Mouse (Mus musculus) intestine, embryonic 14.5 days (tissue): ENCODE measurements at regions not wholly inside any gene's neighbourhood (a gene's known extent, or its start where the extent isn't known, plus 50 kb on each side); places are given as distances from the start of the nearest gene placed in this dataset.

Experiments
- ATAC-seq: fragments of 200-750 bp; cut with Nextera tagmentation; replicated peaks from 2 replicates; pipeline ENCODE4 v1.8.0; 2017; ENCODE audit warnings: low read depth, moderate number of reproducible peaks, moderate TSS enrichment, moderate library complexity; ENCODE audit not compliant: low FRiP score, low TSS enrichment
- DNase-seq: peaks from one replicate; pipeline ENCODE4 v3.0.0-alpha.2; 2018; ENCODE audit warnings: low spot score
- H3K27ac ChIP-seq: fragments of 300-500 bp; sonication (generic); 2 replicates; pipeline ENCODE4 v1.5.1; 2014; ENCODE audit warnings: low read depth, mild to moderate bottlenecking, control low read depth
- H3K27me3 ChIP-seq: fragments of 300-500 bp; sonication (generic); replicated peaks from 2 replicates; pipeline ENCODE4 v1.6.1; 2014; ENCODE audit warnings: low read length, control low read depth; ENCODE audit not compliant: control insufficient read depth, insufficient read depth
- H3K36me3 ChIP-seq: fragments of 300-500 bp; sonication (generic); 2 replicates; pipeline ENCODE4 v1.6.1; 2014; ENCODE audit warnings: low read length, control low read depth; ENCODE audit not compliant: control insufficient read depth, insufficient read depth
- H3K4me1 ChIP-seq: fragments of 300-500 bp; sonication (generic); replicated peaks from 2 replicates; pipeline ENCODE4 v1.6.1; 2014; ENCODE audit warnings: low read length, control low read depth, mixed read lengths; ENCODE audit not compliant: control insufficient read depth, insufficient read depth
- H3K4me2 ChIP-seq: fragments of 300-500 bp; sonication (generic); 2 replicates; pipeline ENCODE4 v1.6.1; 2014; ENCODE audit warnings: low read length
- H3K4me3 ChIP-seq: fragments of 300-500 bp; sonication (generic); 2 replicates; pipeline ENCODE4 v1.5.1; 2014; ENCODE audit warnings: low read depth, low read length, control low read depth, mixed read lengths
- H3K9ac ChIP-seq: fragments of 300-500 bp; sonication (generic); 2 replicates; pipeline ENCODE4 v1.6.1; 2014; ENCODE audit warnings: mild to moderate bottlenecking, low read length
- H3K9me3 ChIP-seq: fragments of 300-500 bp; sonication (generic); 2 replicates; pipeline ENCODE4 v1.6.1; 2016; ENCODE audit warnings: low read length, control low read depth; ENCODE audit not compliant: control insufficient read depth
- WGBS: fragments of 180-500 bp; shearing (Covaris S2); extraction: QIAGEN DNeasy Blood & Tissue Kit; methylation state at CpG from one replicate; pipeline ENCODE4 v1.1.7; 2014; 5-methylcytosine and 5-hydroxymethylcytosine counted together

- peaks cover 16% of the 10 kb centered on the region for H3K4me1 ChIP-seq
- peak overlapping the region; percentile 78 for H3K27ac ChIP-seq
- H3K36me3 ChIP-seq = no peaks in the 10 kb centered on the region
- H3K27me3 ChIP-seq = no peaks in the 10 kb centered on the region
- no peak overlapping the region for H3K4me2 ChIP-seq
- ATAC-seq (peak; percentile 86), DNase-seq (peak; percentile 71)
- H3K9ac ChIP-seq = no peak overlapping the region
- WGBS = 34% methylated on average over 8 of the region's 8 CpGs
- H3K4me3 ChIP-seq = no peak overlapping the region
- H3K9me3 ChIP-seq = no peaks in the 10 kb centered on the region
Measured at GRCm38 (mm10) chr7:72505732-72506460, 199.5 kb upstream of the Mctp2 start.

GRCm38 (mm10) chr7:72507946-72508345 lies 201.5 kb upstream of the Mctp2 start:
- Histone ChIP-seq H3K27me3 (no peaks in the 10 kb centered on the region), H3K4me3 (no peak overlapping the region), H3K27ac (0 out of 2 replicates have a peak overlapping the region, but pooled peaks have one; percentile 5), H3K9me3 (no peaks in the 10 kb centered on the region), H3K36me3 (no peaks in the 10 kb centered on the region), H3K4me1 (peaks cover 16% of the 10 kb centered on the region), H3K4me2 (no peak overlapping the region), H3K9ac (no peak overlapping the region)
- DNase-seq = no peak
- WGBS = 42% methylated on average over 5 of the region's 5 CpGs
- ATAC-seq = no peak

GRCm38 (mm10) chr7:72510116-72510515 lies 203.7 kb upstream of the Mctp2 start:
- Histone ChIP-seq H3K4me3 (no peak overlapping the region), H3K4me2 (no peak overlapping the region), H3K36me3 (no peaks in the 10 kb centered on the region), H3K9me3 (no peaks in the 10 kb centered on the region), H3K4me1 (peaks cover 16% of the 10 kb centered on the region), H3K27ac (no peak overlapping the region), H3K9ac (no peak overlapping the region), H3K27me3 (no peaks in the 10 kb centered on the region)
- no peak for DNase-seq
- WGBS = 54% methylated on average over 4 of the region's 4 CpGs
- no peak for ATAC-seq

- H3K27me3 ChIP-seq = no peaks in the 10 kb centered on the region
- ATAC-seq = no peak
- no peak overlapping the region for H3K4me3 ChIP-seq
- no peaks in the 10 kb centered on the region for H3K4me1 ChIP-seq
- H3K9me3 ChIP-seq = no peaks in the 10 kb centered on the region
- H3K27ac ChIP-seq = no peak overlapping the region
- 71% methylated on average over 4 of the region's 4 CpGs for WGBS
- H3K36me3 ChIP-seq = no peaks in the 10 kb centered on the region
- no peak for DNase-seq
- no peak overlapping the region for H3K4me2 ChIP-seq
- H3K9ac ChIP-seq = no peak overlapping the region
Measured at GRCm38 (mm10) chr7:72513446-72513845, 207.0 kb upstream of the Mctp2 start.

- Histone ChIP-seq H3K4me1 (0 out of 2 replicates have a peak, but pooled peaks cover 3% of the 10 kb centered on the region), H3K27me3 (no peaks in the 10 kb centered on the region), H3K9me3 (no peaks in the 10 kb centered on the region), H3K27ac (no peak overlapping the region), H3K4me3 (no peak overlapping the region), H3K36me3 (no peaks in the 10 kb centered on the region), H3K4me2 (no peak overlapping the region), H3K9ac (no peak overlapping the region)
- no peak for ATAC-seq
- no peak for DNase-seq
- WGBS = 89% methylated on average over 2 of the region's 2 CpGs
Measured at GRCm38 (mm10) chr7:72514851-72515250, 208.4 kb upstream of the Mctp2 start.

GRCm38 (mm10) chr7:72518421-72518972 lies 212.1 kb upstream of the Mctp2 start:
- H3K27me3 ChIP-seq = no peaks in the 10 kb centered on the region
- ATAC-seq (no peak), DNase-seq (no peak)
- H3K4me3 ChIP-seq = no peak overlapping the region
- no peak overlapping the region for H3K4me2 ChIP-seq
- no peak overlapping the region for H3K27ac ChIP-seq
- 0 out of 2 replicates have a peak, but pooled peaks cover 3% of the 10 kb centered on the region for H3K4me1 ChIP-seq
- no peaks in the 10 kb centered on the region for H3K9me3 ChIP-seq
- no peaks in the 10 kb centered on the region for H3K36me3 ChIP-seq
- WGBS = 51% methylated on average over 5 of the region's 5 CpGs
- H3K9ac ChIP-seq = no peak overlapping the region

GRCm38 (mm10) chr7:72519359-72520115 lies 213.1 kb upstream of the Mctp2 start:
- ATAC-seq = no peak
- 55% methylated on average over 6 of the region's 6 CpGs for WGBS
- no peak overlapping the region for H3K27ac ChIP-seq
- no peaks in the 10 kb centered on the region for H3K27me3 ChIP-seq
- DNase-seq = no peak
- H3K36me3 ChIP-seq = no peaks in the 10 kb centered on the region
- no peak overlapping the region for H3K4me2 ChIP-seq
- H3K4me3 ChIP-seq = no peak overlapping the region
- H3K4me1 ChIP-seq = 0 out of 2 replicates have a peak, but pooled peaks cover 3% of the 10 kb centered on the region
- no peak overlapping the region for H3K9ac ChIP-seq
- no peaks in the 10 kb centered on the region for H3K9me3 ChIP-seq

GRCm38 (mm10) chr7:72528873-72529272 lies 222.5 kb upstream of the Mctp2 start:
- H3K4me2 ChIP-seq = no peak overlapping the region
- 87% methylated on average over 3 of the region's 3 CpGs for WGBS
- H3K4me1 ChIP-seq = no peaks in the 10 kb centered on the region

More at GRCm38 (mm10) chr7:72528873-72529272, 222.5 kb upstream of the Mctp2 start:
- no peak overlapping the region for H3K9ac ChIP-seq
- no peaks in the 10 kb centered on the region for H3K36me3 ChIP-seq
- DNase-seq (no peak), ATAC-seq (no peak)
- no peaks in the 10 kb centered on the region for H3K9me3 ChIP-seq
- H3K27me3 ChIP-seq = no peaks in the 10 kb centered on the region
- no peak overlapping the region for H3K27ac ChIP-seq
- no peak overlapping the region for H3K4me3 ChIP-seq
